Comparison of ENCODE assay signal across 8 mouse cellular contexts in genomic region chrX:159988002-159988960, GRCm38 (mm10). TPM values are rescaled to one million over a fixed set of nuclear protein-coding genes. Genes with fewer than 3 reads are reported as not detected.
DNase-seq lines count a peak whose midpoint lies in the region; ATAC-seq lines count a peak whose summit lies in the region.

Gene Map3k15 (plus strand): TSS chrX:159988433.

- H3K27me3 ChIP-seq in hindbrain, embryonic 13.5 days, result peaks cover 46% of the 10 kb centered on the region

- intact Hi-C loops in left cerebral cortex, postnatal 4 days (cut with DNase I), result no loop called here

- H3K27ac ChIP-seq in hindbrain, embryonic 13.5 days, result no peak within 1 kb of the TSS

- H3K9ac ChIP-seq in hindbrain, embryonic 13.5 days, result peak within 1 kb of the TSS; percentile 58

- H3K9me3 ChIP-seq in hindbrain, embryonic 13.5 days, result no peaks in the 10 kb centered on the region

- DNase-seq in R1 (ENCODE audit: low read depth, low spot score), result peak; percentile 55
- DNase-seq in c-Kit-positive CD71-positive TER-119-positive erythroid progenitor cells, embryonic 14.5 days (ENCODE audit: low spot score), result peak; percentile 14
- peak; percentile 8 to 14 for DNase-seq in frontal cortex, postnatal 36 days (ENCODE audit: low spot score in 2 of 2)
- peak; percentile 55 for DNase-seq in left cerebral cortex, postnatal 4 days
- peak; percentile 53 for DNase-seq in mesoderm, embryonic 11.5 days (ENCODE audit: low read depth, low spot score)
- peak; percentile 8 for DNase-seq in right cerebral cortex, postnatal 25 days
- peak; percentile 39 to 64 for DNase-seq in urinary bladder, postnatal 4 days (ENCODE audit: low spot score in 2 of 2)

- no peaks in the 10 kb centered on the region for H3K36me3 ChIP-seq in hindbrain, embryonic 13.5 days

- peak within 1 kb of the TSS; percentile 68 for H3K4me2 ChIP-seq in hindbrain, embryonic 13.5 days

- H3K4me1 ChIP-seq in hindbrain, embryonic 13.5 days (replicated peaks), result 0 out of 2 replicates have a peak, but pooled peaks cover 3% of the 10 kb centered on the region

- ATAC-seq in hindbrain, embryonic 13.5 days (ENCODE audit: low FRiP score), result peak; percentile 36; the same call in 1 of the 2 replicates

- WGBS in hindbrain, embryonic 13.5 days, result 25% methylated on average over 71 of the region's 108 CpGs

- H3K4me3 ChIP-seq in hindbrain, embryonic 13.5 days, result peak within 1 kb of the TSS; percentile 44

RNA-seq across cellular contexts. Expression of gene Map3k15, which starts in this region (rescaled TPM):
- polyA plus RNA-seq in hindbrain, embryonic 13.5 days (2015; fragmentation: Nextera tagmentation; extraction: Ambion mirVana), result 0.10 and 0.16 TPM in 2 replicates
- 1 to 10 TPM; 1.4 to 2.0 TPM for total RNA-seq in left cerebral cortex, postnatal 4 days (2021)

Comparison
In these comparisons a context has a peak if more than half of its experiments do, and no peak if none do; other contexts are left out.
1. Peak in ATAC-seq, H3K4me3 ChIP-seq, H3K9ac ChIP-seq and H3K4me2 ChIP-seq in hindbrain, embryonic 13.5 days; RNA of the gene not detected or under 1 TPM.